1 mouse cellular context compared by ENCODE assay signal in genomic region chr12:69163586-69163985, GRCm38 (mm10). TPM values are rescaled to one million over a fixed set of nuclear protein-coding genes. Genes with fewer than 3 reads are reported as not detected.
"Had no signal": no experiment of that assay in that cellular context is flagged by ENCODE, and none has a peak within 500 bp of the region (broad histone marks: within the 10 kb centered on the region; RNA-seq: fewer than 3 reads in every experiment).

No protein-coding gene starts in this region.

RNA-seq across cellular contexts. Expression of gene Gm49383, which starts 33.3 kb away (rescaled TPM):
- polyA plus RNA-seq: testis, adult 2 months had no signal
